Mouse (Mus musculus) thymus, postnatal 36 days (tissue): ENCODE measurements around the gene Catsperg1.

Experiments
- DNase-seq, 2 experiments: peaks; one replicate each; pipeline ENCODE4 v3.0.0; 2022; ENCODE audit warnings: mixed read lengths in 2 of 2

Catsperg1 gene

GRCm38 (mm10) chr7:29134230-29134629 is 79.6 kb downstream of the Catsperg1 start:
- no peak for DNase-seq
